Mouse (Mus musculus) layer of hippocampus, postnatal 14 days (tissue): ENCODE measurements around the gene Slc16a10. TPM values are rescaled to one million over a fixed set of nuclear protein-coding genes. Genes with fewer than 3 reads are reported as not detected.

Experiments
- DNase-seq, 2 experiments: peaks; one replicate each; pipeline ENCODE4 v3.0.0; 2021 to 2022; ENCODE audit warnings: low spot score in 2 of 2, mixed read lengths in 1 of 2
- total RNA-seq, 2 experiments: library from RNA; stranded (reverse); gene quantifications; 2 replicates each; pipeline ENCODE4 v1.2.3; 2021

Gene Slc16a10
- total RNA-seq, 2 experiments from 2014 or later: 1.4 to 1.8 TPM

DNA sequence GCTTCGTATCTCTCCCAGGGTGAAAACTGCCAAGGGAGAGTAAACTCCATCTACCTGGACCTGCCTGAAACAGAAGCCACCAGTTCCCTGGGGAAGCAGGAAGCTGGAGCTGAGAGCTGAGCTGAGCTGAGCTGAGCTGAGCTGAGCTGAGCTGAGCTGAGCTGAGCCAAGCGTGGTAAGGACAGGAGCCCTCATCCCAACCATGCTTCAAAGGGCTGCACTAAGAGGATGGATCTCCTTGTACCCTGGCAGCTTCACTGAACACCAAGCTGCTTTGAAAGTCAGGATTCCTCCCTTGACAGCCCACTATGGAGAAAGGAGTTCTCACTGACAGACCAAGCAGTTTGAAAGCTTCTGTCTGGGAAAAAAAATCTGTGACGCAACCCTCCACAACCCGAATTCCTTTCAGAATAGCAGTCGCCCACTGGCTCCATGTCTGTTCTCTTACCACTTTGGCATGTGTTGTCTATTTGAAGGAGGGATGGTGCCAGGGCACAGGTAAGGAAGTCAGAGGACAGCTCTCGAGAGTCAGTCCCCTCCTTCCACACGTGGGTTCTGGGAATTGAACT lies 28.5 kb downstream of the Slc16a10 start:
- no peak for DNase-seq

DNA sequence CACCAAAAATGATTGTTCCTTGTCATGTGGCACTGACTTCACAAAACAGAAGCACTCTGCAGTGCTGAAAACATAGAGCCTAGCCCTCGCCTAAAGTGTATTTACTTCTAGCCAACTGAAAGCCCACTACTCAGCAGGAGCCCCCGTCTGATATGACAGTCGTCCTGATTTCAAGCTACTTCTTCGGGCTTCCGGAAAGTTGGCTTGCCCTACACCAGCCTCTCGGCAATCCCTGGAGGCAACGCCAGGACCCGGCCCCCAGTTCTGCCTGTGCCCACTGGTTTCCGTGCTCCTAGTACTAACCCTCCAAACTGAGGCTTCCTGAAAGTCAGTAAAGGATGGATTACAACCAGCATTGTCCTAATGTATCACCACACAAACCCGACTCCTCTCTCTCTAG lies 29.8 kb downstream of the Slc16a10 start:
- no peak for DNase-seq

DNA sequence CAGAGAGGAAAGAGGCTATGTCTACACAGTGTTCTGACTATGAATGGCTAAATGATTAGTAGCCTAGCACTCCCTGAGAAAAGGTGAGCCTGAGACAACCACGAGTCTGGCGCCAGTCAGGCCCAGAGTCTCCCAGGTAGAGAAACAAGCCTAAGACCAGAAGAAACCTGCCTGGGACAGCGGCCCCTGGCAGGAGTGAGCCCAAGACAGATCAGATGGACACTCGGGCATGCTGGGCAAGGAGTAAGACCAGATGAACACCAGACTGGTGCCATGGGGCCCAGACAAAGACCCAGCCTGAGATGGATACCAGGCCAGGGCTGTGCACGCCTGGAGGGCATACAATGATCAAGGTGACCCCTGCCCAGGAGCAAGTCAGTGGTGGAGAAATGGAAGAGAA lies 32.5 kb downstream of the Slc16a10 start:
- no peak for DNase-seq

DNA sequence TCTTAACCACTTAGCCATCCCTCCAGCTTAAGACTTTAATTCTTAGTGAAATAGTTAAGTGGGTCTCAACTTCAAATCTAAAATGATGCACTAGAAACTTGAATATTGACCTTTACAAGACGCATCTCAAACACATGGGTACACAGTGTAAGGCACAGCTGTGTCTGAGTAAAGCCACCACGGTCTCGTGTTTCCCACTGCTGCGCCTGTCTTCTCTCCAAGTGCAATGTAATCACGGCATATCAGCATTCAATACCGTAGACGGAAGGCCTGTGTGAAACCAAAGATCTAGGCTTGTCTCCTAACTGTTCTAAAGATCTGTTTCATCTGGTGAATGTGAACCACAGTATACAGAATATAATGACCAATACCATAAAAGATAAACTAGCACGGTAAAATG lies 33.1 kb downstream of the Slc16a10 start:
- no peak for DNase-seq

DNA sequence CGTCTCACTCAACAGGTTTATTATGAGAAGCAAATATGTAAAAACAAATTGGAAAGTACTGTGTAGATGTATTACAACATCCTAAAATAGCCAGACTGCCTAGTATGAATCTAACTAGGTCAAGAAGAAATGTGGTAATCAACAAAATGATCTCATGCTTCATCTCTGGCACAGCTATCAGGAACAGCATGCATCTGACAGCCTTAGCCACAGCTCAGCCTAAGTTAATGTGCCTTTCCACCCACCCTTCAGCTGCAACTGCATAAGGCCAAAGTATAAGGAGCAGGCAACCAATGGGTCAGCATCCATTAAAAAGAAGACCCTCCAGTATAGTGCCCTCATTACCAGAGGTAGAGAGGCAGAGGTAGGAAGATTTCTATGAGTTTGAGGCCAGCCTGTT lies 34.1 kb downstream of the Slc16a10 start:
- DNase-seq: peak; percentile 9 to 30

DNA sequence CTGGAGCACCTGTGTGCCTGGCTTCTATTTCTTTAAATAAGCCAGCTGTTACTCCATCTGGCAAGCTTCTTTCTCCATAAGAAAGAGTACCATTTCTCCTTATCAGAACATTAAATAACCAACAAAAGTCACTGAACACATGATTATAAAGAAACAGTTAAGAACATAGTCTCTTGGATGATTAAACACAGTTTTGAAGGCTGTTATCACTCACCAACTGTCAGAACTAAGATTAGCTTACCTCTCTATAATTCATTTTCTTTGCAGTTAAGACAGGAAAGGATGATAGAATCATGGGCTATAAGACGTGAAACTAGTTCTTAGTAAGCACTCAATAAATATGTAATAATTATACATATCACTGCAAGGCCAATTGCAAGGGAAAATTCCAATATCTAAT lies 36.9 kb downstream of the Slc16a10 start:
- DNase-seq: no peak

DNA sequence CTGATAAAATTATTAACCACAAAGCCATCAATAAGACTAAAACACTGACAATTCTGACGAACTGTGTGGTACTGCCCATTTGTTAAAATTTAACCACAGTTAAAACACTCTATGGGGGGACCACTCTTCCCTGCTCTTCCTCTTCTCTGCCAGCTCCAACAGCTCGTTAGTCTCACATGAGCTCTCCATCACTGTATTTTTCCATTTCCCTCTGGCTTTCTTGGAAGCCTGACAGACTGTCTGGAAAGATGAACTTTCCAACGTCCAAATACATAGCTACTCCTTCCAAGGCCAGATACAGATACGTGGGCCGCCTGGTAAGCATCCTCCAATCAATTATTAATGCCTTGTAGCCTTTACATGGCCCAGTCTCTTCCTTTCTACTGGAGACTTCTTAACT lies 38.3 kb downstream of the Slc16a10 start:
- DNase-seq: peak in 1 of 2 experiments; percentile 29

DNA sequence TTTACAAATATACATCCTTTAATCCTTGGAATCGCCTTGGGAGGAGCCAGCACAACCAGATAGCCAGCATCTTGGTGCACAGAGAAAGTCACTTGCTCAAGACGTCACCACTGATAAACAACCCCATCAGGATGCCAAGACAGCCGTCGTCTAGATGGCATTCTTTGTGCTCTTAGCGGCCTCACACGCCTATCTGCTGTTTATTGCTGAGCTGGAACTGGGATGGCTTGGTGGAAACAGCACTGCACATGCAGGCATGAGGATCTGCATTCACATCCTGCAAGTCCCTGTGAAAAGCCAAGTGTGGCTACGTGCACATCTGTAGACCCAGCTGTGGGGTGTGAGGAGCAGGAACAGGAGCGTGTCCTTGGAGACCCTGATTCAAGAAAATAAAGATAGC lies 39.1 kb downstream of the Slc16a10 start:
- no peak for DNase-seq

DNA sequence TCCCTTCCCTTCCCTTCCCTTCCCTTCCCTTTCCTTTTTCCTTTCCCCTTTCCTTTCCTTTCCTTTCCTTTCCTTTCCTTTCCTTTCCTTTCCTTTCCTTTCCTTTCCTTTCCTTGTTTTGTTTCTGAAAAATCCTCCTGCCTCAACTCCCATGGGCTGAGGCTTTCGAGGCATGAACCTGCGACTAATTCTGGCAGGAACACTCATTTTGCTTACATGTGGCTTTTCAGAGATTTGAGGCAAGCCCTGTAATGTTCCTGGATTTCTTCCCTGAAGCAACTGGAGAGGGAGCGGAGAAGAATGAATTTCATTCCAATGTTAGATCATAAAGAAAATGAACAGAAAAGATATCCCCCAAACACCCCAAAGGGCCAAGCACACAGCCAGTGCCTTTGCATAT lies 39.9 kb downstream of the Slc16a10 start:
- no peak for DNase-seq

DNA sequence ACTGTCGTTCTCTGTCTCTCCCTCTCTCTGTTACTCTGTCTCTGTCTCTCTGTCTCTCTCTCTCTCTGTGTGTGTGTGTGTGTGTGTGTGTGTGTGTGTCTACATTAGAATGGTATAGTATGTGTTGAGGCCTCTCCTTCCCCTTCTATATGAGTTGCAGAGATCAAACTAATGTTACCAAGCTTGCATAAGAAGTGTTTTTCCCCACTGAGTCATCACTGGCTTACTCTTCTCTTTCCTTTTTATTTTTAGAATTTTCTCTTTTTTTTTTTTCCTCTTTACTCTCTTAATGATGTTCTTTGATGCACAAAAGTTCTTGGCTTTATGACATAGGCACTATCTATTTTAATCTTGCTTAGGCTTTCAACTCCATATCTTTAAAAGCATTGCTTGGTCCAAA lies 43.6 kb downstream of the Slc16a10 start:
- no peak for DNase-seq

DNA sequence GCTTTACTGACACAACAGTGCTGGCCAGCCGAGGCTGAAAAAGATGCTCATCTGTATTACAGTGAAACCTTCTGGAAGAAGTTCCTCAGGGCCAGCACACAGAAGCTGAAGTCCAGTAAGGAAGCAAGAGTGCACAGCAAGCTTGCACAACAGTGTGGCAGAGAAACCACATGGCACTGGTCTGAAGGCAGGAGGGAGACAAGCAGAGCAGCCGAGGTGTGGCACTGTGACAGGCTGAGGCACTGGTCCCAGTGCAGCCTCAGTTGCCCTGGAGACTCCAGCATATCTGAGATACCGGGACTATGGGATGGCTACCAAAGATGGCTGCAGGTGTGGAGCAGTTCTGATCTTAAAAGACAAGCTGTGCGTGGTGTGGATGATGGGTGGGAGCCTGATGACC lies 44.5 kb downstream of the Slc16a10 start:
- no peak for DNase-seq

DNA sequence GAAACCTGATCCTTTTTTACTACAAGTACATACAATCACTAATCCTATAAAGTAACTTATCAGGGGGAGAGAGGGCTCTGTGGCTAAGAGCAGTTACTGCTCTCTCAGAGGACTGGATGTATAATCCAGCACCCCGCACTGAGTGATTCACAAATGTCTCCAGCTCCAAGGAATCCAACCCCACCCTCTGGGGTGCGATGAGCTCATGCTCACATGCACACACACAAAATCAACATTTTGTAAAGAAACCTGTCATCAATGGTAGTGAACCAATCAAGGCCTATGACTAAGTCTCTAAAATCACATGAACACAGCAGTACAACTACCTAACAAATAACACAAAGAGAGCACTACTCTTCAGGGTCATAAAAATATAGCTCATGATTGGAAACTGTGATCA lies 47.3 kb downstream of the Slc16a10 start:
- no peak for DNase-seq

DNA sequence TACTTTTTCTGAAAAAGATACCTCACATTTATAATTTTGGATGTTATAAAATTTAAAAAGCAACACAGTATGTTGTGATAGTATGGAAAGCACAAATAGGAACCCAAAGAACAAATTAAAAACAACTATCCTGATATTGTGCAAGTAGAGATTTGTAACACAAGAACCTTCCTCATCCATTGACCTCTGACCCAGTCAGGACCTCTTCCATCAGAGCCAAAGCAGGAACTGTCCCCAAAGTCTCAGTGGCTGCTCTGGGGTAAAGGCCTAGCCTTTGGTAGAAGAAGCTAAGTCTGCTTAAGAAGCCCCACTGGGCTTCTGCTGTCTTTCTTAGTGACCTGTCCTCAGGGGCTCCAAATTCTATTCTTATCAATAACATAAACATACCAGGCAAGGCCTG lies 48.5 kb downstream of the Slc16a10 start:
- no peak for DNase-seq

DNA sequence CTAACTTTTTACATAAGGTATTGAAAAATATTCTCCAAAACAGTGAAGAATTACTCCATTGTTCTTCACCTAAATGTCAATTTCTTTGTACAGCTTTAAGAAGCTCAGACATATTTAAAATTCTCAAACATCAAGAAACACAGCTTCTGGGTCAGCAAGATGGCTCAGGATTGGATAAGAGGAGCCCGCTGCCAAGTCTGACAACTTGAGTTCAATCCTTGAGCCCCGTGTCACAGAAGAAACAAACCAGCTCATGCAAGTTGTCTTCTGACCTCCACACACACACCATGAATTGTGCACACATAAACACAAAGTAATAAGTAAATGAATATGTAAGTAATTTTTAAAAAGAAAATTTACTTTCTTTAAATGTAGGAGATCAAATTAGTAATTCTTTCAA lies 50.6 kb downstream of the Slc16a10 start:
- no peak for DNase-seq

DNA sequence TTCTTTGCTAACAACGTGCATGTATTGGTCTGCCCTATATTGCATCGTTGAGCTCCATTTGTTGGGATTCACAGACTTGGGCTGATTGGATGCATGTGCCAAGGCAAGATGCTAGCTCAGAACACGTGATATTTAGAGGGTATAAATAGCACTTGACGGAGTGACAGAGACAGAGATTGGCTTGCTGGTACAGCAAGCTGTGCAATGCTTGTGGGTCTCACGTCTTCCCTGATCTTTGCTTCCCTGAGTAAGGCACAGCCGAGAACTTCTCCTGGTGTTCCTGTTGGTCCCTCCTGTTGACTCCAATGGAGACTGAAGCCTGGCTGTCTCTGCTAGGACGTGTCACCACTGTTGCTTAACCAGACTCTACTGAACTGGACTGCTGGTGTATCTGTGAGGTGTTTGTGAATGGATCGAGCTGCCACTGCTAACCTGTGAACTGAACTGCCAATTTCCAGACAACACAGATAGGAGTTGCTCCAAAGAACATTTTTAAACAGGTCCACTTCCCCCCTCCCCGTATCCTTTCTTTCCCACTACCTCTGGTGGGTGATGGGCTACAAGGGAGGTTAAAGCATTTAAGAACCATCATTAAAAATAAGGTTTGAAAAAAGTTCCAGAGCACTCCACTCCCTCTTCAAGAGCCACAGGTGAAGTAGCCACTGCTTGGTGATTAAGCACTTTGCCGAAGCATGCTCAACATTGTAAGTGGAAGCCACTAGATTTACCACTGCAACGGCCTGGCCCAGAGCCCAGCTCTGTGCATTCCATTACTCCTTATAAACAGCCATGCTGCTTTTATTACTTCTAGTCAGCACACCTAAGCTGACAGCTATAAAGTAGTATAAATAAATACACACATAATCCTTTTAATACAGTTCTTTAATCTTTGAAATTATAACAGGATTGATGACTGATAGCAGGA lies 51.3 kb downstream of the Slc16a10 start:
- no peak for DNase-seq

DNA sequence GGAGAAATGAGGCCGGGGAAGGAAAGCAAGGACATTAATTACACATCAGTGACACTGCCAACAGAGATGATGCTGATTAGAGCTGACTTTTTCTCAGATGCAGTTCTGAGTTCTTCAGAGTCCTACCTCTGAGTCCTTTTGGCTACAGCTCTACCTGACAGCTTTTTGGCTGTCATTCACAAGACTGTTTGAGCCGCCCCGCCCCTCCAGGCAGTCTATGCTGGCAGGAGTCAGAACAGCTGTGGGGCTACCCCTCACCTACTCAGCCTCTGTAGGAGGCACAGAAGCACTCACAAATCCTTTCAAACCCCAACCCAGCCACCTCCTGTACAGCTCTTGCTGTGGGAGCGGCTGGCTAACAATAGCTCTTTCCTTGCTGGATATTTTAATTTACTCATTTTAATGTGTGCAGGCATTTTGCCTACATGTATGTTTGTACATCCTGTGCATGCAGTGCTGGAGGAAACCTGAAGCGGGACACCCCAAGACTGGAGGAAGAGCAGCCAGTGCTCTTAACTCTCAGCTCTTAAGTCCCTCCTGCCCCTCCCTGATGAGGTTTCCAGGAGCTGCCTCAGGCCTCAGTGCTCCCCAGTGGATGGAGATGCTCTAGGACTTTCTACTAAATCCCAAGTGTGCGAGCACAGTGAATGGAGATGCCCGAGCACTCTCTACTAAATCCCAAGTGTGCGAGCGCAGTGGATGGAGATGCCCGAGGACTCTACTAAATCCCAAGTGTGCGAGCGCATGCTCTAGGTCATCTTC lies 57.5 kb downstream of the Slc16a10 start:
- no peak for DNase-seq

DNA sequence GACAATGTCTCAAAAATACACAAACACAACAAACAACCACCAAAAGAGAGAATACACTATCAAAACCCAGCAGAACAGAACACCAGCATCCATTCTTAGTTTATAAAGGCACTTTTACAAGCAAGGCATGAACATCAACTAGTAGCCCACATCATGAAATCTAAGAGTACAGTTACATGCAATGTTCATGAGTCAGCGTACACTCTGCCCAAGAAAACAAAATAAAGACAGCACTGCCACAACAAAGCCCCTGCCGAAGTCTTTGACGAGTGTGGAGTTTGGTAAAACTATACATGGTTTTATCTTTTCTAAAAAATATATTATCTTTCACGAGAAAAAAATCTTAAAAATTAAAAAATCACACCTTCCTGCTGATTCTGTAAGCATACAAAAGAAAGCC lies 58.5 kb downstream of the Slc16a10 start:
- DNase-seq: no peak

DNA sequence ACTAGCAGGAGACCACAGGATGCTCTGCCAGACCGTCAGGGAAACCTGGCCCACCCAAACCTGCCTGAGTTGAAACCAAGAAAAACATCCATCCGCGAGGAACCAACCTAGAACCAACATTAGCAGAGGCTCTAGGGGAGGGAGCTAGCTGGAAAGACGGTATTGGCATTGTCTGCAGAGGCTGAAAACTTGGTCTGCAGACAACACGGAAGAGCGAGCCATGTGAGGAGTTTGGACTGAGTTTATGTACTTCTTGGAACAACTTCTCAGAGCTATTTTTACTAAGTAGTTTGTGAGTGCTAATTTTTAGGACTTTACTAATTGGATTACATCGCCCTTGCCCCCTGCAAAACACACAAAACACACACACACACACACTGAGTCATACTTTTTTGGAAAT lies 59.4 kb downstream of the Slc16a10 start:
- DNase-seq: no peak

DNA sequence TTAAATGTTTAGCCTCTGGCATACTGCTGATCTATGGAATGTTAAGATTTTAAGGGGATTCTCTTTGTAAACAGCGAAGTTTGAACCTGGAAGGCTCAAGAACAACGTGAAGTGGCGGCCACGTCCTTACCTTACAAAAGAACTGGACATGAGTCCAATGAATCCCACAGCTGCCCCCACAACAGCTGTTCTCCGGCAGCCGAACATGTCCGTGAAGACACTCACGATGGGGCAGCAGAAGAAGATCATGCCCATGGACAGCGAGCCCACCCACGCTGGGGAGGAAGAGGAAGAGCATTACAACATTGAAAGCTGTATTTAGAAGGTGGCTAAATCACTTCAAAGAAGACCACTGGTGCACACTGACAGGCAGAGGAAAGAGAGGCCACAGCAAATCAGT lies 61.5 kb downstream of the Slc16a10 start:
- DNase-seq: no peak

DNA sequence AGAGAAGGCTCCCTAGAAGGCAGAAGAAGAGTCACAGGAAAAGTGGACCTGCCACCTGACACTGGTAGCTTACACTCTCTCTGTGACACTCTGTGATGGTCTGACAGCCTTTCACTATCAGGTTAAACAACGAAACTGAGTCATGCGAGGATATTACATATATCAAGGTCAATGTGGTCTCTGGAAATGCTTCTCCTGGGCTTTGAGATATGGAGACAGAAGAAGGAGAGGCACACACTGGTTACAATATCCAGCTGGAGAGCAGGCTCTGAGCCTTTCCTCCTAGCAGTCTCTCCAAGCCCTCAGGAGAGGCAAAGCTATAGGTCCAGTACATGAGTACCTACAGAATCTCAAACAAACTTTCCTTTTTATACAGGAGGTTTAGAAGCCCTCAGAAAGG lies 62.8 kb downstream of the Slc16a10 start:
- no peak for DNase-seq

DNA sequence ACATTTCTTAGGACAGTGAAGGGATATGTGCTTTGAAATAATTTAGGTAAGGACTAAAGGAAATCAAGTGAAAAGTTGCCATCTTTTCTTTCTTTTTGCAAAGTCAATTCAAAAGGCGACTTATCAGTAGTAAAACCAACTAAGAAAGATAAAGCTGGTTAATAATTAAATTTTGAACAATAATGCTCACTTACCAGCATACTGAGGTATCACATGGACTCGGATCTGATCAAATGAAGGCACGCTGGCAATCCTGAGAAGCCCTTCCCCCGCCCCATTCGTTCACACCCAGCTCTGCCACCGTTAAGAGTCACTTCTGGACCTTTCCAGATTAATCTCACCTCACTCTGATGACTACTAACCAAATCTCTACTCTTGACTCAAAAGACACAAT lies 64.1 kb downstream of the Slc16a10 start:
- no peak for DNase-seq

DNA sequence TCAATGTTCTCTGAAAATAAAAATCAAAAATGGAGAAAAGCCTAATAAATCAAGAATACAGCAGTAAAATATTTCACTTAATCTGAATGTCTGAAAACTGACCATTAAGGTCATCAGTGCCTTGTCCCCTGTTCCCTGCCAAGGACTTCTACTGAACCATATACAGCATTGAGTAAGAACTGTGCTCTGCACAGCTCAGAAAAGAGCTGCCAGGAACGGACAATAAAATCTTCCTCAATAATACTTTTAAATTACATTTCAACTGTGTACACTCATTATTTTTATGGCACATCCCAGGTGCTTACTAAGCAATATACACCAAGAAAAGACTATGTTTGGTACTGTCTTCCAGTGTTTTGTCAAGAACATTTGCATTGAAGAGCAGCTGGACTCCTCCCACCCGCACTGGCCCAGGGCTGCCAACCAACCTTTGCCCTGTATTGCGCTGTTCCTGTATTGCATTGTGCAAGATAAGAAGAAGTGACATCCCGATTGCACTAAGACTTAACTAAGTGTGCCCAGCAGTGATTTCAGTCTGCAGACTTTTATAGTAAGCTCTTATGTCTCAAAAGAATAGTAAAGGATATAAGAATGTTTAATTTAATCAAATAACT lies 64.6 kb downstream of the Slc16a10 start:
- no peak for DNase-seq
